Mouse (Mus musculus) liver, embryonic 11.5 days (tissue): ENCODE measurements around the gene Ltv1. TPM values are rescaled to one million over a fixed set of nuclear protein-coding genes. Genes with fewer than 3 reads are reported as not detected.

Experiments
- ATAC-seq: fragments of 200-750 bp; cut with Nextera tagmentation; replicated peaks from 2 replicates; pipeline ENCODE4 v1.8.0; 2017; ENCODE audit warnings: moderate number of reproducible peaks, mild to moderate bottlenecking, moderate TSS enrichment, moderate library complexity; ENCODE audit not compliant: low FRiP score
- DNase-seq: peaks from one replicate; pipeline ENCODE4 v3.0.0-alpha.2; 2017; ENCODE audit warnings: low spot score
- H3K27ac ChIP-seq: fragments of 300-500 bp; sonication (generic); 2 replicates; pipeline ENCODE4 v1.5.1; 2014; ENCODE audit warnings: mild to moderate bottlenecking, low read depth, low read length, control low read depth
- H3K27me3 ChIP-seq: fragments of 300-500 bp; sonication (generic); replicated peaks from 2 replicates; pipeline ENCODE4 v1.6.1; 2014; ENCODE audit warnings: low read length, mixed read lengths; ENCODE audit not compliant: control insufficient read depth, insufficient read depth
- H3K36me3 ChIP-seq: fragments of 300-500 bp; sonication (generic); 2 replicates; pipeline ENCODE4 v1.6.1; 2014; ENCODE audit warnings: mild to moderate bottlenecking, low read length, moderate library complexity, mixed read lengths; ENCODE audit not compliant: control insufficient read depth, insufficient read depth
- H3K4me1 ChIP-seq: fragments of 300-500 bp; sonication (generic); replicated peaks from 2 replicates; pipeline ENCODE4 v1.6.1; 2014; ENCODE audit warnings: low read length, mixed read lengths; ENCODE audit not compliant: control insufficient read depth, insufficient read depth
- H3K4me2 ChIP-seq: fragments of 300-500 bp; sonication (generic); 2 replicates; pipeline ENCODE4 v1.6.1; 2014; ENCODE audit warnings: mild to moderate bottlenecking, control low read depth, moderate library complexity
- H3K4me3 ChIP-seq: fragments of 300-500 bp; sonication (generic); 2 replicates; pipeline ENCODE4 v1.5.1; 2014; ENCODE audit warnings: low read depth, low read length, control low read depth
- H3K9ac ChIP-seq: fragments of 300-500 bp; sonication (generic); 2 replicates; pipeline ENCODE4 v1.6.1; 2014; ENCODE audit warnings: low read depth, low read length, control low read depth
- H3K9me3 ChIP-seq: fragments of 300-500 bp; sonication (generic); 2 replicates; pipeline ENCODE4 v1.6.1; 2016; ENCODE audit warnings: low read length, inconsistent platforms, mixed read lengths; ENCODE audit not compliant: control insufficient read depth
- WGBS: fragments of 180-500 bp; shearing (Covaris S2); extraction: QIAGEN DNeasy Blood & Tissue Kit; methylation state at CpG from one replicate; pipeline ENCODE4 v1.1.7; 2014; 5-methylcytosine and 5-hydroxymethylcytosine counted together
- polyA plus RNA-seq: library from polyadenylated mRNA; unstranded; fragments of >200 nt; fragmentation: Nextera tagmentation; extraction: Ambion mirVana; gene quantifications from 2 replicates; pipeline ENCODE4 v1.2.1, GENCODE M21; 2014

Ltv1 gene
- polyA plus RNA-seq, 1 experiment from 2014 or later, result 92.6 TPM

- no peak for DNase-seq
- no peak for ATAC-seq
- 51% methylated on average over 4 of the region's 4 CpGs for WGBS
- H3K36me3 ChIP-seq, result no peaks in the 10 kb centered on the region
- H3K4me3 ChIP-seq, result no peak overlapping the region
- H3K4me2 ChIP-seq, result no peak overlapping the region
- H3K27ac ChIP-seq, result no peak overlapping the region
- no peak overlapping the region for H3K9ac ChIP-seq
- no peaks in the 10 kb centered on the region for H3K9me3 ChIP-seq
- H3K27me3 ChIP-seq, result no peaks in the 10 kb centered on the region
- H3K4me1 ChIP-seq, result 0 out of 2 replicates have a peak, but pooled peaks cover 2% of the 10 kb centered on the region
Observed at GRCm38 (mm10) chr10:13162031-13162430, 30.9 kb downstream of the Ltv1 start.

GRCm38 (mm10) chr10:13160913-13161312 is 32.1 kb downstream of the Ltv1 start:
- 85% methylated on average over 4 of the region's 4 CpGs for WGBS
- no peak for ATAC-seq
- H3K4me3 ChIP-seq, result no peak overlapping the region
- H3K9me3 ChIP-seq, result no peaks in the 10 kb centered on the region
- H3K4me2 ChIP-seq, result no peak overlapping the region
- H3K27ac ChIP-seq, result no peak overlapping the region
- H3K36me3 ChIP-seq, result no peaks in the 10 kb centered on the region
- H3K4me1 ChIP-seq, result 0 out of 2 replicates have a peak, but pooled peaks cover 2% of the 10 kb centered on the region
- H3K9ac ChIP-seq, result no peak overlapping the region
- no peak for DNase-seq
- H3K27me3 ChIP-seq, result no peaks in the 10 kb centered on the region

GRCm38 (mm10) chr10:13155377-13155776 is 37.6 kb downstream of the Ltv1 start:
- Histone ChIP-seq H3K4me1 (no peaks in the 10 kb centered on the region), H3K9ac (no peak overlapping the region), H3K4me3 (no peak overlapping the region), H3K9me3 (no peaks in the 10 kb centered on the region), H3K36me3 (no peaks in the 10 kb centered on the region), H3K4me2 (no peak overlapping the region), H3K27me3 (no peaks in the 10 kb centered on the region), H3K27ac (no peak overlapping the region)
- DNase-seq, result no peak
- no peak for ATAC-seq
- 82% methylated on average over 5 of the region's 5 CpGs for WGBS

- no peak overlapping the region for H3K9ac ChIP-seq
- H3K9me3 ChIP-seq, result no peaks in the 10 kb centered on the region
- WGBS, result 71% methylated on average over 4 of the region's 4 CpGs
- no peak overlapping the region for H3K27ac ChIP-seq
- H3K27me3 ChIP-seq, result no peaks in the 10 kb centered on the region
- ATAC-seq (no peak), DNase-seq (no peak)
- H3K4me1 ChIP-seq, result no peaks in the 10 kb centered on the region
- H3K4me2 ChIP-seq, result no peak overlapping the region
- no peaks in the 10 kb centered on the region for H3K36me3 ChIP-seq
- H3K4me3 ChIP-seq, result no peak overlapping the region
Observed at GRCm38 (mm10) chr10:13152811-13153364, 40.1 kb downstream of the Ltv1 start.

GRCm38 (mm10) chr10:13151353-13151752 is 41.6 kb downstream of the Ltv1 start:
- no peaks in the 10 kb centered on the region for H3K4me1 ChIP-seq
- H3K9ac ChIP-seq, result no peak overlapping the region
- 76% methylated on average over 5 of the region's 5 CpGs for WGBS
- H3K27ac ChIP-seq, result no peak overlapping the region
- no peaks in the 10 kb centered on the region for H3K9me3 ChIP-seq
- no peak for DNase-seq
- no peaks in the 10 kb centered on the region for H3K27me3 ChIP-seq
- H3K4me2 ChIP-seq, result no peak overlapping the region
- no peak for ATAC-seq
- H3K36me3 ChIP-seq, result no peaks in the 10 kb centered on the region
- H3K4me3 ChIP-seq, result no peak overlapping the region

- 79% methylated on average over 3 of the region's 3 CpGs for WGBS
- no peak for ATAC-seq
- Histone ChIP-seq H3K27me3 (no peaks in the 10 kb centered on the region), H3K4me2 (no peak overlapping the region), H3K36me3 (no peaks in the 10 kb centered on the region), H3K4me3 (no peak overlapping the region), H3K9ac (no peak overlapping the region), H3K9me3 (no peaks in the 10 kb centered on the region), H3K27ac (no peak overlapping the region), H3K4me1 (no peaks in the 10 kb centered on the region)
- no peak for DNase-seq
Observed at GRCm38 (mm10) chr10:13150435-13150834, 42.5 kb downstream of the Ltv1 start.

- H3K4me2 ChIP-seq, result no peak overlapping the region
- H3K9me3 ChIP-seq, result no peaks in the 10 kb centered on the region
- H3K27ac ChIP-seq, result no peak overlapping the region
- no peaks in the 10 kb centered on the region for H3K36me3 ChIP-seq
- no peak for ATAC-seq
- no peak overlapping the region for H3K9ac ChIP-seq
- DNase-seq, result no peak
- H3K27me3 ChIP-seq, result no peaks in the 10 kb centered on the region
- H3K4me3 ChIP-seq, result no peak overlapping the region
- no peaks in the 10 kb centered on the region for H3K4me1 ChIP-seq
- WGBS, result 76% methylated on average over 2 of the region's 2 CpGs
Observed at GRCm38 (mm10) chr10:13140434-13140833, 52.5 kb downstream of the Ltv1 start.

- Histone ChIP-seq H3K4me1 (no peaks in the 10 kb centered on the region), H3K4me2 (no peak overlapping the region), H3K27ac (no peak overlapping the region), H3K9me3 (no peaks in the 10 kb centered on the region), H3K36me3 (no peaks in the 10 kb centered on the region), H3K4me3 (no peak overlapping the region), H3K9ac (no peak overlapping the region), H3K27me3 (no peaks in the 10 kb centered on the region)
- ATAC-seq, result no peak
- 93% methylated on average over 6 of the region's 6 CpGs for WGBS
- DNase-seq, result no peak
Observed at GRCm38 (mm10) chr10:13137906-13138305, 55.1 kb downstream of the Ltv1 start.

- H3K9me3 ChIP-seq, result no peaks in the 10 kb centered on the region
- no peak overlapping the region for H3K9ac ChIP-seq
- H3K27ac ChIP-seq, result no peak overlapping the region
- DNase-seq (no peak), ATAC-seq (no peak)
- no peaks in the 10 kb centered on the region for H3K4me1 ChIP-seq
- no peaks in the 10 kb centered on the region for H3K27me3 ChIP-seq
- no peaks in the 10 kb centered on the region for H3K36me3 ChIP-seq
- no peak overlapping the region for H3K4me3 ChIP-seq
- no peak overlapping the region for H3K4me2 ChIP-seq
- WGBS, result 90% methylated on average over 7 of the region's 7 CpGs
Observed at GRCm38 (mm10) chr10:13135751-13136150, 57.2 kb downstream of the Ltv1 start.
